Mouse (Mus musculus): Measurements from ENCODE around the gene Slc8a2. TPM values are rescaled to one million over a fixed set of nuclear protein-coding genes. Genes with fewer than 3 reads are reported as not detected.

The Slc8a2 gene
- total RNA-seq, 2 experiments from 2014 or later, result 0.72 to 0.85 TPM

DNA sequence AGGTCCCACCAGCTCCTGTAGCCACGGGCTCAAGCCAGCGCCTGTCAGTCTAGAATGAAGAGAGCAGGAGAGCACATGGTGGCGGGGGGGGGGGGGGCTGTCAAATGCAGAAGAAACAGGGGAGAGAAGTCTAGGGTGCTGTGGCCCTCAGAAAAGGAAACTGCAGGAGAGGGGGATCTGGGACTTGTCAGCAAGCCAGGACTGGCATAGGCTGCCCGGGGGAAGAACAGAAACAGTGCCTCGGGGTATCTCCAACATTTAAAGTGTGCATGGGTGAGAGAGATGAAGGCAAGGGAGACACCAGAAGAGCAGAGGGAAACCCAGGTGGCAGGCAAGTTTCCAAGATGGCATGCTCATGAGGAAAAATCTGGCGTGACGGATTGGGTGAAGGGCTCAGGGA lies 32.4 kb downstream of the Slc8a2 start:
- no peak for DNase-seq

DNA sequence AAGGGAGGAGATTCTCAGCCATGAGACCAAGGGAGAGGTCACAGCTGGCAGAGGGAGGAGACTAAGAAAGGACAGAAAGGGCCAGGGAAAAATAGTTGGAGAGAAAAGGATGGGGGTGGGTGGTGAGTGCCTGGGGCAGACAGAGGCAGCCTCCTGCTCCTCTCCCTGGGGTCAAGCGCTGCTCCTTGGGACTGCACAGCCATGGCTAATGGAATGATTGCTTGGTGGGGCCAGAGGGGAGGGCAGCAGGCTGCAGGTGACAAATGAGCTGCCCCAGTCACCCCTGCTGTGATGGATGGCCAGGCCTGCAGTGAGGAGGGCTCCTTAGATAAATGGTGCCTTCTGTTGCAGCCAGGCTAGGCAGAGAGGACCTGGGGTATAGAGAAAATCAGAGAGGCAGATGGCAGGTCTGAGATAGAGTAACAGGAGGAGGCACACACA lies 42.5 kb downstream of the Slc8a2 start:
- no peak for DNase-seq

DNA sequence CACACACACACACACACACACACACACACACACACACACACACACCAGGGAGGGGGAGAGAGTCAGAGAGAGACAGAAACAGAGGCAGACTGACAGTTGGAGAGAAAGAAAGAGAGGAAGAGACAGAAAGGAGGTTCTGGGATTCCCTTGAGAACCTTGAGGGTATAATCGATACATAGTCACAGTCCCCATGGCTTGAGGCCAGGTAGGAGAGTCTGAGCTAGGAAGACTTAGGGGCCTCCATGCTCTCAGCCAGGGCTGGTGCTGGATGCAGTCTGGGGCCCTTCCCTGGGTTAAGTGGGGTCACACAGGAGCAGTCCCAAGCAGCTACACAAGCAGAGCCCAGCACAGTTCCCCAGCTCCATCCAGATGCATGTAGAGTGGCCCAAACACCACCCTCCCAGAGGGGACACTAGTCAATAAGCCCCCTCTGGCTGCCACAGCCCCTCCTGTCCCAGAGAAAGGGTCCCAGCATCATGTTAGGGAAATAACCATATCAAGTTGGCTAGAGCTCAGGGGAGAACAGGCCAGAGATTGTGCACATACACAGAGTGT lies 43.0 kb downstream of the Slc8a2 start:
- no peak for DNase-seq

DNA sequence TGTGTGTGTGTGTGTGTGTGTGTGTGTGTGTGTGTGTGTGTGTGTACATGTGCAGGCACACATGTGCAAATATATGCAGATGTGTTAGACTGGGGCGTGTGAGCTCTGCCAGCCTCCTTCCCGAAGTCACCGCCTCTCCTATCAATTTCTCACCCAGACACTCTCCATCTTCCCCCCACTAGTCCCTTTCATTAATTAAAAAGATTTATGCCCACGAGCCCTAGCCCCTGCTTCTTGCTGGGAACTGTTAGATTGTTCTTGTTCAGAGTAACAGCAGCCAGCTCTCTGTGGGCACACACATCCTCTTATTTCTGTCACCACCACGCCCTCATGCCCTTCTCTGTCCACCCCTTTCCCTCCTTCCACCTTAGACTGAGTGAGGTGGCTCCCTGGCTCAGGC lies 43.5 kb downstream of the Slc8a2 start:
- DNase-seq, result no peak

DNA sequence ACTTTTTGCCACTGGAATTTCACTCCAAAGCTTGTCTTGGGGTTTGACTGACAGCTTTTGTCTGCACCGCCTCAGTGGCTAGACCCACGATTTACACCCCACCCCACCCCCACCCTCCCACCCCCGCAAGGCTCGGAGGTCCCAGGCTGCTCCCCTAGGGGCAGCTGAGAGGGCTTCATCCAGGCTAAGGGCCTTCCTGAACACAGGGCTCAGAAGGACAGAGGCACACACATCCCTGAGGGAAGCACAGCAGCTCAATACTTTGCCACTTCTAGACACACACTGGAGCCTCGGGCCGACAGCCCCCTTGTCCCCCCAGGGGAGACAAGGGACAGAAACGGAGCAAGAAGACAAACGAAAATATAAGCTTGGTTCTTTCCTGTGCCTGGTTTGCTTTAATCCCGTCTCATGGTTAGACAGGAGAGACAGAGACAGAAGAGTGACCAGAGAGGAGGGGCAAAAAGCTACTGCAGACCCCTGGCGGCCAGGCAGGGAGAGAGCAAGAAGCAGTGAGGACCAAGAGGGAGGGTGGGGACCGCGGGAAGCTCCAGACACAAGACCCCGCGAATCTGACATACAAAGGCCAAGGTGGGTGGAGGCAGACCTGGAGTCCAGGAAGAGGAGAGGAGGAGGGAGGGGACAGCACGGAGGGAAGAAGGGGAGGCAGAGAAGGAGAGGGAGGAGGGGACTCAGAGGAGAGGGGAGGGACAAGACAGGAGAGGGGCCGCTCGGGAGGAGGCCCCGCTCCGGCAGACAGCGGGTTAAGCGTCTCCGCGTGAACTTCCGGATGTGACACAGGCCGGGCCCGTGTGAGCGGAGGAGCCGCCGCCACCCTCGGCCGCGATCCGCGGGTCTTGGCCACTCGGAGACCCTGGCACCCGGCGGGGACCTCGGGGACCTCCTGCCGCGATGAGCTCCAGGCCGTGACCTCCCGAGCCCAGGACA lies 45.2 kb downstream of the Slc8a2 start, which contains the start of gene Meis3:
Gene Meis3 (plus strand): TSS at position 494 of the 945 bp plus-strand sequence.
- DNase-seq, result peak; percentile 56 to 65

DNA sequence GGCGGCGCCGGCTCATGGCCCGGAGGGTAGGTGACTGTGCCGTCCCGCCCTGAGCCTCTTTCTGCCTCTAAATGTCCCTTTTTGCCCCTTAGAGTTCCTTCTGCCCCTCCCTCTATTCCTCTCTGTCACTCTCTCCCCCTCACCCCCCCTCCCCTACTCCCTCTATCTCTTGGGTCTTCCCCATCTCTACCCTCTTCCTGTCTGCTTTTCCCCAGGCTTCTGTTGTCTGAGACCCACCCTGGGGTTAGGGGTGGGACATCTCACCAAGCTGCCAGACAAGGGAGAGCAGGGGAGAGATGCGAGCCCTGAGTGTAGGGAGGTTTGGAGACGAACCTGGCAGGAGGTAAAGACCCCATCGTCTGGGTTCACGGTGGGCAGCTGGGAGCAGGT lies 45.9 kb downstream of the Slc8a2 start:
- no peak for DNase-seq

DNA sequence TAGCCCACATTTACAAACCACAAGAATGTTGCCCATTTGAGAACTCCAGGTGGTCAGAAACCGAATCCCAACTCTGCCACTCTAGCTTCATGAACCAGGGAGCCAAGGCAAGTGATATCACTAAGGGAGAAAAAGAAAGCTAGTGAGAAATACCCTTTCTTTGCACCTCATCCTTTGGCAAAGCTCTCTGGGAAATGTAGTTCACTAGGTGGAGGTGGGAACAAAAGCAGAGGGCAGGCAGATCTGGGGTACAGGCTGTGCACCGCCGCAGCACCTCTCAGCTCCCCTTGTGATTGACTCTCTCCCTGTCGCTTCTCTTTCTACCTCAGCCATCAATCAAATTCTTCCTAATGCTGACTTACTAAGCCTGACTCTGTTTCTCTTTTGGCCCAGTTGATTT lies 48.5 kb downstream of the Slc8a2 start:
- DNase-seq, result no peak

DNA sequence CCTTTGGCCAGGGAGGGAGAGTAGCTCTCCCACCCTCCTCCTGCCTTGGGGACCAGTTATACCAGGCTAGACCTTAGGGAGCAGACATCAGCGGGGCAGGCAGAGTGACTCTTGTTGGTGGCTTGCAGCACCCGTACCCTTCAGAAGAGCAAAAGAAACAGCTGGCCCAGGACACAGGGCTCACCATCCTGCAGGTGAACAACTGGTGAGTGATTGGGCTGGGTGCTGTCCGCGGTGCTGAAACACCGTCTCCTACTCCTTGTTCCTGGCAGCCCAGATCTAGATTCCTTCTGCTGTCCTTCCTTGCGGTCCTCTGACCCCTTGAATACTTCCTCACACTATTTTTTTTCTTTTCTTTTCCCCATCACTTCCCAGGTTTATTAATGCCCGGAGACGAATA lies 54.0 kb downstream of the Slc8a2 start:
- DNase-seq, result peak in 1 of 2 experiments; percentile 71

DNA sequence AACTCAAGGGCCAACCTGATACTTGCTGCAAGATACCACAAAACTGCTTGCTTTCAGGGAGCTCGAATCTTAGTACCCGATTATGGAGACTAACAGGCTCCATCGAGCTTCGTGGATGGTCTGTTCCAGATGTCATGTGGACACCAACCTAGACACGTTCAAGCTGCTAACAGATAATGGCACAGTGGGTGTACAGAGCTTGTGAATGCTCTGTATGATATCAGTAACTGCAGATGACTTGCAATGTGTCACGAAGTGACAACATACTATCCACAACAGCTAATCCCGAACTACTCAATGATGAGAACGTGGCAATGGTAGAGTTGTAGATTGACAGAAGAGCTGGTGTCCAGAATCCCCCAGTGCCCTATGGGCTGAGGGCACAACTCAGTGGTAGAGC lies 57.9 kb downstream of the Slc8a2 start:
- DNase-seq, result no peak

DNA sequence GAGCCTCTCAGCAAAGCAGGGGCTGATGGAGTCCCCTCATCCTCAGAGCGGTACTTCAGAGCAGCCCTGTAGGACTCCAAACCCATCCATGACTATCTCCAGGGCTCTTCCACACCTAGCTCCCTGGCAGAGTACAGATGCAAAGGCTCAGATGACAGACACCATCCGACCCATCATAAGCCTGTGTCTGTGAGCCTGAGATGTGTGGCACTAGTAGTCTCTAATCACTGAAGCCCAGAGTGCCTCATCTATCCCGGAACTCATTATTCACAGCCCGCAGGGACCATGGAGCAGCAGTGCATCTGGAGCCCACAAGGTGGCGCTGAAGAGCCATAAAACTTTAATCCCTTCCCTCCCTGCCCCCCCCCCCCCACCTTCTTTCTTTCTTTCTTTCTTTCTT lies 62.7 kb downstream of the Slc8a2 start:
- peak; percentile 66 to 90 for DNase-seq

DNA sequence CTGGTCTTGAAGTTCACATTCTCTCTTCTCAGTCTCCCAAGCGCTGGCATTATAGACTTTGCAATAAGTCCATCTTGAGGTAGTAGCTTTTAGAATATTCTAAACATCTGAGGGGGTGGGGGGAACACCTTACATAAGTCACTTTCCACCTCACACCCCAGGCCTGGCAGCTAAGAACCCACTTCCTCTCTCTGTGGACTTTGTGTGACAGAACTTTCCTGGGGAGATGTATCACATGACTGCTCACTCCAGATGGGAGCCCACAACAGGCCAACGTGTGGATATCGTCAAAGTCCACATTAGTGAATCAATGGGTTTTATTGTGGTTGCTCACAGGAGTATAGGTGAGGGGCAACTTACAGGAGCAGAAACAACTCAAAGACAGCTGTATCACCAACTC lies 64.1 kb downstream of the Slc8a2 start:
- DNase-seq, result no peak

DNA sequence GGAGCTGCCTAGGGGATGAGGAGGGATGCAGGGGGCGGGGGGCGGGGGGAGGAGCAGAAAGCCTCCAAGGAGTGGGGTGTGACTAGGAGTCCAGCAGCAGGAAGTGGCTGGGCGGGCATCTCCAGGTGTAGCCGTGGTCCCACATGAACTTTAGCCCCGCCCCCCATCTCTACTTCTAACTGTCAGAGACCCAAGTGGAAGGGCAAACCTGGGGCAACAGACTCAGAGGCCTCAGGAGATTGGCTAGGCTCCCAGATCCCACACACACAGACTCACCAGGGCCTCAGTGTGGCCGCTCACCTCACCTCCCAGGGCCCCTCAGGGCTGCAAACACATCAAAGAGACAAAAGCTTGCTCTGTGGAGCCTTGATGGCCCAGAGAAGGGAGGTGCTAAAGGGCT lies 67.0 kb downstream of the Slc8a2 start:
- DNase-seq, result no peak

DNA sequence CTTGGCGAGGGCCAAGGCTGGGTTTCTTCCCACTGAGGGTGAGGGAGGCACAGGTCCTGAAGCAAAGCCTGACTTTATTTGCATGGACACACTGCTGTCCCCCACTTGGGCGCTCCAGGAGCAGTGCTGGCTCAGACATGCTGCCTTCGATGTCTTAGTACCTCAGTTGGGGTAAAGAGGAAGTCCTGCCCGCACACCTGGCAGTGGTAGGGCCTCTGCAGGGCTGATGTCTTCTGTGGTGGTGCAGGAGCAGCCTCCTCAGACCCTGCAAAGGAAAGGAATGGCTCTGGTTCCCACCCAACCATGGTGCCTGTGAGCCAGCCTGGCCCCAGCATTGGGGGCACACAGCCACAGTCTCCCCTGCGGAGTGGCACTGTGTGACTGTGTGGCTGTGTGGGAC lies 67.5 kb downstream of the Slc8a2 start:
- DNase-seq, result no peak

DNA sequence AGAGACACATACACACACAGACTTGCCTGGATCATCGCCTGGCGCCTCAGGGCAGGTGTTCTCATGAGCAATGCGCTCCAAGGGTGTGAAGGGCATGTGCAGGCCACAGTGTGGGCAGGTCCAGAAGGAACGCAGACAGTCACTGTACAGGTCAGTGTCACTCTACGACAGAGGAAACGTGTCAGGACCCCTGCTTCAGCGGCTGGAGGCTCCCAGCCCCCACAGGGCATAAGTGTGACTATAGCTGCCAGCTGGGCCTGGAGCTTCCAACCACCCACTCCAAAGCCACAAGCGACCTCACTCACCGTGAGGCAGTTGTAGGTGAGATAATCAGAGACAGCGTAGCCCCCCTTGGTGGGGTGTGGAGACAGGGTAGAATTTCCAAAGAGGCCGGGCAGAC lies 68.9 kb downstream of the Slc8a2 start:
- DNase-seq, result no peak

DNA sequence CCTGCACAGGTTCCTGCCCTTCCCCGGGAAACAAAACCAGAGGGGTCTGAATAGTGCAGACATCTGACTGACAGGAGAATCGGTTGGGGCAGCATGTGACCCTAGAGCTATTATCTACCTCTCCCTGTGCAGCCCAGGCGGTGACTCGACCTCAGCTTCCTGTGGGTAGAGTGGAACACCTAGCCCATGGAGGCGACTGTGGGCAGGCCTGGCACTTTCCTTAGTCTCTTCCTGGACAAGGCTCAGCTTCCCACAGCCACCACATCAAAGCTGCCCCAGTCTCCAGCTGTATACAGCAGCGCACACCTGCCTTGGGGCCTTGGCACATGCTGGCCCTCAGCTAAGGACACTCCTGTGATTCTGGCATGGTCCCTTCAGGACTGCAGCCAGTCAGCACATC lies 71.5 kb downstream of the Slc8a2 start:
- no peak for DNase-seq

DNA sequence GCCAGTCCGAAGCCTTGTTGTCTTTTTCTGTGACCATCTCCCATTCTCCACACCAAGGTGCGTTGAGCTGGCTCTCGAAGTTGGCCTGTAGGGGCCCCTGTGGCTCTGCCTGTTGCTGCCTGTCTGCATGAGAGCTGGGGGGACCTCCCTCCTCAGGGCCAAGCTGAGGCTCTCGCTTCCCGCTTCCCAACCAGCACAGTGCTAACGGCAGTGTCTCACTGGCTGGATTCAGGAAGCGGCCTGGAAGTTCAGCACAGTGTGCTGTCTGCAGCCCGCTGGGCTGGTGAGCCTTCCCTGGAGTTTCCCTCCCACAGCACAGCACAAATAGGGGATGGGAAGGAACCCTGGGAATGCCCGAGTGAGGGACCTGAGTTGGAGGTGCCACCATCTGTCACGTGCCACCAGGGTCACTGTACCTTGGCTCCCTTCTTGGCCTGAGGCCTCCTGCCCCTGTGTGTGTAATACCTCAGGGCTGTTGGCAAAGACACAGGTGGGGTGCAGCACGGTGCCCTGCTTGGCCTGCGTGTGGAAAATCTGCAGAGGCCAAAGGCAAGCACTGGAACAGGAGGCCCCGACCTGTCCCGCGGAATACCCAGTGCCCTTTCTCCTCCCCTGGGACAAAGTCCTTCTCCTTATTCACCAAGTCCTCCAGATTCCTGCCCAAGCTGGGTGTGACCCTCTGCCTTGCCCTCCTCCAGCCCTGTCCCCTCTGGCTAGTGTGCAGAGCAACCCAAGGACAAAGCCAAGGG lies 73.3 kb downstream of the Slc8a2 start:
- DNase-seq, result no peak

DNA sequence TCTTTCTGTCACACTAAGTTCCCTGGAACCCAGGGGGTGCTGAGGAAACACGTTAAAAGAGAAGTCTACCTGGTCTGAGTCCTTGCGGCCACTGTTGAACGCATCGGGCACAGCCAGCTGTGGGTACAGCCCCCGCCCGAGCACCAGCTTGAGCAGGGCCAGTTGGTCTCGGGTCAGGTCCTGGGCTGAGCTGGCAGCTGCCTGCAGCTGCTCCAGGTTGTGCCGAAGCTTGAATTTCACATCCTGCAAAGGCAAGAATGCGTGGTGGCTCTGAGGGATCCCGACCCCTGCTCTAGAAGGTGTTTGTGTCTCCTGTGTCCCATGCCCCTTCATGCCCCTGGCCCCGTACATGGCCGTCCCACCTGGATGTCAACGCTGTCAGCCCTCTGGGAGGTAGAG lies 73.9 kb downstream of the Slc8a2 start:
- no peak for DNase-seq

DNA sequence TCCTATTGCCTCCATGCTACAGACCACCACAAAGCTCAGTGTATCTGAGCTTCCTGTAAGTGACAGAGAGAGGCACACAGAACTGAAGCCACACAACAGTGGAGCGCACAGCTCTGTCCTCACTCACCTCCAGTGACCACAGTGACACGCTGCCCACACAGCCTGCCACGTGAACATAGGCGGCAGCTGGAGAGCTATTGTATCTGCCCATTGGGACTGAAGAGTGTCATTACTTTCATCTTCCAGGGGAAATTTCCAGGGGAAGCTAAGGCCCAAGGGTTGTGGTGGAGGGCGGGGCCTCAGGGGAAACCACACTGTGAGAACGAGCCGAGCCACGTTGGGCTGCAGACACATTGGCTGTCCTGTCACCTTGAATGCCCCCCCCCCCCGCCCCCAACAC lies 75.2 kb downstream of the Slc8a2 start:
- no peak for DNase-seq

DNA sequence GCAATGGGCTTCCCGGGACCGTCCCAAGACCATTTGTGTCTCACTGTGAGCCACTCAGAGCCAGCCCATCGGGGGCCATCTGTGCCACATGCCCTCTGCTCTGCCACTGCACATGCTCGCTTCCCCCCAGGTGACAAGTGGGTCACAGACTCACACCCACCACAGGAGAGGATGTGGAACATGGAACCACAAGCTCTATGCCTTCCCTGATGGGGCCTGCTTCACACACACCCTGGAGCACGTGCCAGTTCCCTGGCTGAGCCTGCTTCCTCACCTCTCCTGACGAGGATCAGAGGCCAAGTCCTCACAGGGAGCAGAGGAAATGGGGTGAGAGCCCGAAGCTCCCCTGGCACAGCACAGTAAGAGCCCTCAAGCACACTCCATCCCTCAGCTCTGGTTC lies 77.5 kb downstream of the Slc8a2 start:
- DNase-seq, result no peak

DNA sequence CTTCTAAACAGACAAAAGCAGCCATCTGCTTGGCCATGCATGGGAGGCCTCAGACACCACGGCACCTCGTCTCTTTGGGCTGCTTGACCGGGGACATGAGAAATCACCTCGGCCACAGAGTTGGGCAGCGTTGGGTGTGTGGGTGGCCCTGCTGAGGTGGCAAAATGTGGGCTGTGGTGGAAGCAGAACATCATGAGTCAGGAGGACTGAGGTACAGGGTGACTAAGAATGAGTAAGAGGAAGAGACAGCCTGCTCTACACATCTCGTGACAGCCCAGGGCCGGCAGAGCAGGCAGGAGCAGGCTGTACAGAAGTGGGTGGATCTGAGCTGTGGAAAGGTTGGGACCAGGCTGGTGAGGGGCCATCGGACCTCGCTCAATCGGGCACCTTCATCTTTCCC lies 77.9 kb downstream of the Slc8a2 start:
- DNase-seq, result peak; percentile 19 to 71

DNA sequence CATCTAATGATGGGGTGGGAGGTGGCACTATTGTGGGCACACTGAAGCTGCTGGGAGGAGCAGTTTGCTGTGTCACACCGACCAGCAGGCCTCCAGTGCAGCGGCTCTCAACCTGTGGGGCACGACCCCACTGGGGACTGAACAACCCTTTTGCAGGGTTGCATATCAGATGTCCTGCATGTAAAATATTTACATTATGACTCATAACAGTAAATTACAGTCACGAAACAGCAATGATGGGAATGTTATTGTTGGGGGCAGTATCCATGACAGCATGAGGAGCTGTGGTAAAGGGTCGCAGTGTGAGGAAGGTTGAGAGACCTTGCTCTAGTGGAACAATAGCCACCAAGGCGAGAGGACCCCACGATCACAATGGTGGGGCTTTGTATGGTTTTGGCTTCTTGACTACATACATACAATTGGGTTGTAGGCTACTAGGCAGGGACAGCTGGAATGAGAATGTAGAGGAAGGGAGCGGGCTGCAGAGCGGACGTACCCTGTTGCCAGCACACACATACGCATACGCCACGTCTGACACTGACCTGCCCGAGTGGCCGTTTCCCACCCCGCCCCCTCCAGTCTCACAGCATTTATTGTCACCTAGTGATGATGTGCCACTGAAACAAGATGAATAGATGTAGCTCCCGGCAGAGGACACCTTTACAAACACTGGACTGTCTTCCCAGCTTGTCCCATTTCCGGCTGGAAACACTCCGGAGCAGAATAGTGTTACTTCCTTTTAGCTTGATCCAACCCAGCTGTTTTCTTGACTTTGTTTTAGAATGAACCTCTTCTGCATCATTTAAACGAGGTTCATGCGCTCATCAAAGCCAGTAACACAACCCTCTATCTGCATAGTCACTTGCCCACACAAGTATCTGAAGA lies 79.4 kb downstream of the Slc8a2 start:
- no peak for DNase-seq

Measured in heart, adult 18-20 months (tissue).